Mouse (Mus musculus): ENCODE results near the gene Gm36028. TPM values are rescaled to one million over a fixed set of nuclear protein-coding genes. Genes with fewer than 3 reads are reported as not detected.

Gene Gm36028
- polyA plus RNA-seq (2015; fragmentation: Nextera tagmentation; extraction: Ambion mirVana), result 0.43 and 0.73 TPM in 2 replicates

GRCm38 (mm10) chr16:37861029-37861428 lies at the start of gene Gm36028:
TSS of gene Gm36028 (minus strand) at chr16:37861146.
- H3K4me2 ChIP-seq (ENCODE audit: low read depth, low read length), result no peak within 1 kb of the TSS
- no peak within 1 kb of the TSS for H3K9ac ChIP-seq (ENCODE audit: low read length)
- no peaks in the 10 kb centered on the region for H3K27me3 ChIP-seq (ENCODE audit: control insufficient read depth, insufficient read depth, low read depth, low read length)
- no peak for ATAC-seq (ENCODE audit: low read depth)
- H3K27ac ChIP-seq (ENCODE audit: low read length), result no peak within 1 kb of the TSS
- no peaks in the 10 kb centered on the region for H3K36me3 ChIP-seq (ENCODE audit: control insufficient read depth, insufficient read depth, low read length)
- no peak within 1 kb of the TSS for H3K4me3 ChIP-seq (ENCODE audit: low read length)
- 75% methylated on average over 7 of the region's 7 CpGs for WGBS
- no peaks in the 10 kb centered on the region for H3K9me3 ChIP-seq (ENCODE audit: control insufficient read depth, low read length)
- H3K4me1 ChIP-seq (replicated peaks; ENCODE audit: control insufficient read depth, insufficient read depth, low read length), result no peaks in the 10 kb centered on the region

GRCm38 (mm10) chr16:37906456-37906855 lies 45.5 kb upstream of the Gm36028 start:
- H3K4me1 ChIP-seq (replicated peaks; ENCODE audit: control insufficient read depth, insufficient read depth, low read length), result no peaks in the 10 kb centered on the region
- H3K9ac ChIP-seq (ENCODE audit: low read length), result no peak overlapping the region
- 87% methylated on average over 3 of the region's 3 CpGs for WGBS
- no peaks in the 10 kb centered on the region for H3K9me3 ChIP-seq (ENCODE audit: control insufficient read depth, low read length)
- H3K27me3 ChIP-seq (ENCODE audit: control insufficient read depth, insufficient read depth, low read depth, low read length), result no peaks in the 10 kb centered on the region
- no peak for ATAC-seq (ENCODE audit: low read depth)
- H3K4me2 ChIP-seq (ENCODE audit: low read depth, low read length), result no peak overlapping the region
- no peak overlapping the region for H3K27ac ChIP-seq (ENCODE audit: low read length)
- no peak overlapping the region for H3K4me3 ChIP-seq (ENCODE audit: low read length)
- H3K36me3 ChIP-seq (ENCODE audit: control insufficient read depth, insufficient read depth, low read length), result no peaks in the 10 kb centered on the region

- no peak for ATAC-seq (ENCODE audit: low read depth)
- WGBS, result 38% methylated on average over 11 of the region's 11 CpGs
- H3K36me3 ChIP-seq (ENCODE audit: control insufficient read depth, insufficient read depth, low read length), result no peaks in the 10 kb centered on the region
- H3K27ac ChIP-seq (ENCODE audit: low read length), result no peak overlapping the region
- H3K4me3 ChIP-seq (ENCODE audit: low read length), result no peak overlapping the region
- no peak overlapping the region for H3K4me2 ChIP-seq (ENCODE audit: low read depth, low read length)
- no peaks in the 10 kb centered on the region for H3K4me1 ChIP-seq (replicated peaks; ENCODE audit: control insufficient read depth, insufficient read depth, low read length)
- H3K27me3 ChIP-seq (ENCODE audit: control insufficient read depth, insufficient read depth, low read depth, low read length), result no peaks in the 10 kb centered on the region
- H3K9me3 ChIP-seq (ENCODE audit: control insufficient read depth, low read length), result no peaks in the 10 kb centered on the region
- no peak overlapping the region for H3K9ac ChIP-seq (ENCODE audit: low read length)
Observed at GRCm38 (mm10) chr16:37901318-37901717, 40.4 kb upstream of the Gm36028 start.

GRCm38 (mm10) chr16:37899357-37899756 lies 38.4 kb upstream of the Gm36028 start:
- ATAC-seq (ENCODE audit: low read depth), result no peak
- 24% methylated on average over 2 of the region's 2 CpGs for WGBS
- no peaks in the 10 kb centered on the region for H3K27me3 ChIP-seq (ENCODE audit: control insufficient read depth, insufficient read depth, low read depth, low read length)

GRCm38 (mm10) chr16:37898790-37899189 lies 37.8 kb upstream of the Gm36028 start:
- Histone ChIP-seq H3K4me1 (replicated peaks; ENCODE audit: control insufficient read depth, insufficient read depth, low read length) (no peaks in the 10 kb centered on the region), H3K27ac (ENCODE audit: low read length) (no peak overlapping the region), H3K36me3 (ENCODE audit: control insufficient read depth, insufficient read depth, low read length) (no peaks in the 10 kb centered on the region), H3K4me3 (ENCODE audit: low read length) (no peak overlapping the region), H3K4me2 (ENCODE audit: low read depth, low read length) (no peak overlapping the region), H3K9ac (ENCODE audit: low read length) (no peak overlapping the region), H3K9me3 (ENCODE audit: control insufficient read depth, low read length) (no peaks in the 10 kb centered on the region), H3K27me3 (ENCODE audit: control insufficient read depth, insufficient read depth, low read depth, low read length) (no peaks in the 10 kb centered on the region)
- ATAC-seq (ENCODE audit: low read depth), result no peak
- WGBS, result 74% methylated on average over 5 of the region's 5 CpGs

More at GRCm38 (mm10) chr16:37899357-37899756, 38.4 kb upstream of the Gm36028 start:
- Histone ChIP-seq H3K36me3 (ENCODE audit: control insufficient read depth, insufficient read depth, low read length) (no peaks in the 10 kb centered on the region), H3K4me1 (replicated peaks; ENCODE audit: control insufficient read depth, insufficient read depth, low read length) (no peaks in the 10 kb centered on the region), H3K27ac (ENCODE audit: low read length) (no peak overlapping the region), H3K4me2 (ENCODE audit: low read depth, low read length) (no peak overlapping the region), H3K9me3 (ENCODE audit: control insufficient read depth, low read length) (no peaks in the 10 kb centered on the region), H3K9ac (ENCODE audit: low read length) (no peak overlapping the region), H3K4me3 (ENCODE audit: low read length) (no peak overlapping the region)

- Histone ChIP-seq H3K36me3 (ENCODE audit: control insufficient read depth, insufficient read depth, low read length) (no peaks in the 10 kb centered on the region), H3K27ac (ENCODE audit: low read length) (no peak overlapping the region), H3K9ac (ENCODE audit: low read length) (no peak overlapping the region), H3K9me3 (ENCODE audit: control insufficient read depth, low read length) (no peaks in the 10 kb centered on the region), H3K27me3 (ENCODE audit: control insufficient read depth, insufficient read depth, low read depth, low read length) (no peaks in the 10 kb centered on the region), H3K4me2 (ENCODE audit: low read depth, low read length) (no peak overlapping the region), H3K4me1 (replicated peaks; ENCODE audit: control insufficient read depth, insufficient read depth, low read length) (0 out of 2 replicates have a peak, but pooled peaks cover 4% of the 10 kb centered on the region), H3K4me3 (ENCODE audit: low read length) (no peak overlapping the region)
- 0 out of 2 replicates have a peak, but pooled peaks have one; percentile 17 for ATAC-seq (ENCODE audit: low read depth)
- 50% methylated on average over 2 of the region's 2 CpGs for WGBS
Observed at GRCm38 (mm10) chr16:37893942-37894341, 33.0 kb upstream of the Gm36028 start.

GRCm38 (mm10) chr16:37893381-37893780 lies 32.4 kb upstream of the Gm36028 start:
- H3K9ac ChIP-seq (ENCODE audit: low read length), result no peak overlapping the region
- no peak for ATAC-seq (ENCODE audit: low read depth)

GRCm38 (mm10) chr16:37892667-37893066 lies 31.7 kb upstream of the Gm36028 start:
- Histone ChIP-seq H3K4me2 (ENCODE audit: low read depth, low read length) (no peak overlapping the region), H3K9me3 (ENCODE audit: control insufficient read depth, low read length) (no peaks in the 10 kb centered on the region), H3K4me3 (ENCODE audit: low read length) (no peak overlapping the region), H3K9ac (ENCODE audit: low read length) (no peak overlapping the region), H3K27me3 (ENCODE audit: control insufficient read depth, insufficient read depth, low read depth, low read length) (no peaks in the 10 kb centered on the region), H3K4me1 (replicated peaks; ENCODE audit: control insufficient read depth, insufficient read depth, low read length) (0 out of 2 replicates have a peak, but pooled peaks cover 4% of the 10 kb centered on the region), H3K36me3 (ENCODE audit: control insufficient read depth, insufficient read depth, low read length) (no peaks in the 10 kb centered on the region), H3K27ac (ENCODE audit: low read length) (no peak overlapping the region)
- no peak for ATAC-seq (ENCODE audit: low read depth)
- WGBS, result 83% methylated on average over 2 of the region's 2 CpGs

More at GRCm38 (mm10) chr16:37893381-37893780, 32.4 kb upstream of the Gm36028 start:
- Histone ChIP-seq H3K4me1 (replicated peaks; ENCODE audit: control insufficient read depth, insufficient read depth, low read length) (0 out of 2 replicates have a peak, but pooled peaks cover 4% of the 10 kb centered on the region), H3K4me3 (ENCODE audit: low read length) (no peak overlapping the region), H3K4me2 (ENCODE audit: low read depth, low read length) (no peak overlapping the region), H3K27me3 (ENCODE audit: control insufficient read depth, insufficient read depth, low read depth, low read length) (no peaks in the 10 kb centered on the region), H3K9me3 (ENCODE audit: control insufficient read depth, low read length) (no peaks in the 10 kb centered on the region), H3K36me3 (ENCODE audit: control insufficient read depth, insufficient read depth, low read length) (no peaks in the 10 kb centered on the region), H3K27ac (ENCODE audit: low read length) (peak overlapping the region; percentile 17; the same call in 1 of the 2 replicates)
- 48% methylated on average over 6 of the region's 6 CpGs for WGBS

- Histone ChIP-seq H3K9ac (ENCODE audit: low read length) (no peak overlapping the region), H3K9me3 (ENCODE audit: control insufficient read depth, low read length) (no peaks in the 10 kb centered on the region), H3K4me1 (replicated peaks; ENCODE audit: control insufficient read depth, insufficient read depth, low read length) (0 out of 2 replicates have a peak, but pooled peaks cover 4% of the 10 kb centered on the region), H3K4me2 (ENCODE audit: low read depth, low read length) (no peak overlapping the region), H3K36me3 (ENCODE audit: control insufficient read depth, insufficient read depth, low read length) (peaks cover 3% of the 10 kb centered on the region; the same call in 1 of the 2 replicates), H3K4me3 (ENCODE audit: low read length) (no peak overlapping the region), H3K27ac (ENCODE audit: low read length) (no peak overlapping the region), H3K27me3 (ENCODE audit: control insufficient read depth, insufficient read depth, low read depth, low read length) (no peaks in the 10 kb centered on the region)
- no peak for ATAC-seq (ENCODE audit: low read depth)
- WGBS, result 87% methylated on average over 3 of the region's 3 CpGs
Observed at GRCm38 (mm10) chr16:37888986-37889385, 28.0 kb upstream of the Gm36028 start.

- Histone ChIP-seq H3K27ac (ENCODE audit: low read length) (no peak overlapping the region), H3K9ac (ENCODE audit: low read length) (no peak overlapping the region), H3K27me3 (ENCODE audit: control insufficient read depth, insufficient read depth, low read depth, low read length) (no peaks in the 10 kb centered on the region), H3K9me3 (ENCODE audit: control insufficient read depth, low read length) (no peaks in the 10 kb centered on the region), H3K4me3 (ENCODE audit: low read length) (no peak overlapping the region), H3K4me1 (replicated peaks; ENCODE audit: control insufficient read depth, insufficient read depth, low read length) (no peaks in the 10 kb centered on the region), H3K4me2 (ENCODE audit: low read depth, low read length) (no peak overlapping the region), H3K36me3 (ENCODE audit: control insufficient read depth, insufficient read depth, low read length) (peaks cover 43% of the 10 kb centered on the region)
- 69% methylated on average over 2 of the region's 2 CpGs for WGBS
- ATAC-seq (ENCODE audit: low read depth), result no peak
Observed at GRCm38 (mm10) chr16:37881168-37881567, 20.2 kb upstream of the Gm36028 start.
